Mouse (Mus musculus): ENCODE results near the gene Erg. TPM values are rescaled to one million over a fixed set of nuclear protein-coding genes. Genes with fewer than 3 reads are reported as not detected.

The Erg gene
- polyA plus RNA-seq, 1 experiment from 2014 or later = 3.5 TPM

Other genes with a start within 250 kb of the Erg start
- 23.5 and 25.6 TPM in 2 replicates for gene Ets2, start 115.5 kb upstream of the Erg start, polyA plus RNA-seq (2016; fragmentation: Nextera tagmentation; extraction: Ambion mirVana)